Mouse (Mus musculus) heart, postnatal 0 days (tissue): Measurements from ENCODE around the gene Anks1b. TPM values are rescaled to one million over a fixed set of nuclear protein-coding genes. Genes with fewer than 3 reads are reported as not detected.

Experiments used
- ATAC-seq: fragments of 200-750 bp; cut with Nextera tagmentation; 2 replicates; pipeline ENCODE4 v1.8.0; 2017; ENCODE audit warnings: low read depth, moderate number of reproducible peaks, moderate library complexity; ENCODE audit not compliant: insufficient read depth
- DNase-seq: peaks from one replicate; pipeline ENCODE4 v3.0.0-alpha.2; 2016; ENCODE audit warnings: low spot score
- H3K27ac ChIP-seq: fragments of 300-500 bp; sonication (generic); 2 replicates; pipeline ENCODE4 v1.5.1; 2014; ENCODE audit warnings: low read depth, mild to moderate bottlenecking
- H3K27me3 ChIP-seq: fragments of 300-500 bp; sonication (generic); 2 replicates; pipeline ENCODE4 v1.6.1; 2014; ENCODE audit warnings: low read length, mixed read lengths; ENCODE audit not compliant: control insufficient read depth, insufficient read depth
- H3K36me3 ChIP-seq: fragments of 300-500 bp; sonication (generic); replicated peaks from 2 replicates; pipeline ENCODE4 v1.6.1; 2014; ENCODE audit warnings: low read length, mixed read lengths; ENCODE audit not compliant: control insufficient read depth, insufficient read depth
- H3K4me1 ChIP-seq: fragments of 300-500 bp; sonication (generic); 2 replicates; pipeline ENCODE4 v1.6.1; 2014; ENCODE audit warnings: antibody characterized with exemption; ENCODE audit not compliant: control insufficient read depth, insufficient read depth
- H3K4me2 ChIP-seq: fragments of 300-500 bp; sonication (generic); 2 replicates; pipeline ENCODE4 v1.6.1; 2014; ENCODE audit warnings: low read depth, mild to moderate bottlenecking, low read length, moderate library complexity
- H3K4me3 ChIP-seq: fragments of 300-500 bp; sonication (generic); 2 replicates; pipeline ENCODE4 v1.5.1; 2014; ENCODE audit warnings: low read depth, low read length
- H3K9ac ChIP-seq: fragments of 300-500 bp; sonication (generic); replicated peaks from 2 replicates; pipeline ENCODE4 v1.6.1; 2014; ENCODE audit warnings: low read depth, low read length, mixed read lengths
- H3K9me3 ChIP-seq: fragments of 300-500 bp; sonication (generic); replicated peaks from 2 replicates; pipeline ENCODE4 v1.6.1; 2016; ENCODE audit warnings: low read length; ENCODE audit not compliant: control insufficient read depth
- CTCF ChIP-seq: IDR thresholded peaks from 2 replicates; pipeline ENCODE4 v1.5.1; 2016; ENCODE audit warnings: antibody characterized with exemption, control low read depth, low read depth
- EP300 ChIP-seq: IDR thresholded peaks from 2 replicates; pipeline ENCODE4 v1.6.1; 2016; ENCODE audit warnings: antibody characterized with exemption, low read depth
- WGBS: fragments of 180-500 bp; shearing (Covaris S2); extraction: QIAGEN DNeasy Blood & Tissue Kit; methylation state at CpG from one replicate; pipeline ENCODE4 v1.1.7; 2014; 5-methylcytosine and 5-hydroxymethylcytosine counted together
- polyA plus RNA-seq: library from polyadenylated mRNA; unstranded; fragments of >200 nt; fragmentation: Nextera tagmentation; extraction: Ambion mirVana; gene quantifications from 2 replicates; pipeline ENCODE4 v1.2.1, GENCODE M21; 2015
- total RNA-seq: library from RNA; depleted of rRNA; stranded (reverse); fragments of >200 nt; gene quantifications from 2 replicates; pipeline ENCODE4 v1.2.3, GENCODE M21; 2014; ENCODE audit warnings: low replicate concordance

Gene Anks1b
- total and polyA plus RNA-seq, 2 experiments from 2014 or later: 0.26 TPM; not detected in 1

- Histone ChIP-seq H3K9me3 (no peaks in the 10 kb centered on the region), H3K4me2 (no peak overlapping the region), H3K9ac (no peak overlapping the region), H3K27me3 (no peaks in the 10 kb centered on the region), H3K4me1 (no peaks in the 10 kb centered on the region), H3K27ac (no peak overlapping the region), H3K4me3 (no peak overlapping the region), H3K36me3 (no peaks in the 10 kb centered on the region)
- ATAC-seq: no peak
- DNase-seq: no peak
- WGBS: 70% methylated on average over 4 of the region's 4 CpGs
- TF ChIP-seq EP300: no peak
- no peak for TF ChIP-seq CTCF
These were observed 621.7 kb downstream of the Anks1b start for GRCm38 (mm10) chr10:90494981-90495516.

GRCm38 (mm10) chr10:90507561-90507960 is 634.3 kb downstream of the Anks1b start:
- ATAC-seq: no peak
- no peak for TF ChIP-seq EP300
- TF ChIP-seq CTCF: no peak
- no peak overlapping the region for H3K4me2 ChIP-seq

GRCm38 (mm10) chr10:90512801-90513200 is 639.5 kb downstream of the Anks1b start:
- H3K27me3 ChIP-seq: no peaks in the 10 kb centered on the region
- no peak overlapping the region for H3K9ac ChIP-seq
- H3K4me3 ChIP-seq: no peak overlapping the region
- no peak for TF ChIP-seq CTCF
- no peak for TF ChIP-seq EP300
- 86% methylated on average over 9 of the region's 9 CpGs for WGBS
- H3K36me3 ChIP-seq: no peaks in the 10 kb centered on the region
- no peak for ATAC-seq
- DNase-seq: no peak
- H3K9me3 ChIP-seq: no peaks in the 10 kb centered on the region
- no peak overlapping the region for H3K4me2 ChIP-seq
- no peaks in the 10 kb centered on the region for H3K4me1 ChIP-seq
- H3K27ac ChIP-seq: no peak overlapping the region

More at GRCm38 (mm10) chr10:90507561-90507960, 634.3 kb downstream of the Anks1b start:
- H3K4me1 ChIP-seq: no peaks in the 10 kb centered on the region
- H3K9ac ChIP-seq: no peak overlapping the region
- no peaks in the 10 kb centered on the region for H3K9me3 ChIP-seq
- H3K27me3 ChIP-seq: no peaks in the 10 kb centered on the region
- H3K4me3 ChIP-seq: no peak overlapping the region
- 53% methylated on average over 1 of the region's 1 CpGs for WGBS
- no peak for DNase-seq
- H3K27ac ChIP-seq: no peak overlapping the region
- no peaks in the 10 kb centered on the region for H3K36me3 ChIP-seq

- WGBS: 43% methylated on average over 1 of the region's 1 CpGs
- Histone ChIP-seq H3K27ac (no peak overlapping the region), H3K9me3 (no peaks in the 10 kb centered on the region), H3K4me2 (no peak overlapping the region), H3K36me3 (no peaks in the 10 kb centered on the region), H3K9ac (no peak overlapping the region), H3K4me3 (no peak overlapping the region), H3K4me1 (no peaks in the 10 kb centered on the region), H3K27me3 (no peaks in the 10 kb centered on the region)
- no peak for DNase-seq
- no peak for TF ChIP-seq EP300
- TF ChIP-seq CTCF: no peak
- ATAC-seq: no peak
These were observed 658.5 kb downstream of the Anks1b start for GRCm38 (mm10) chr10:90531813-90532212.

- no peaks in the 10 kb centered on the region for H3K36me3 ChIP-seq
- no peaks in the 10 kb centered on the region for H3K4me1 ChIP-seq
- no peaks in the 10 kb centered on the region for H3K27me3 ChIP-seq
- DNase-seq (no peak), ATAC-seq (no peak)
- H3K4me2 ChIP-seq: no peak overlapping the region
- no peak overlapping the region for H3K27ac ChIP-seq
- no peak overlapping the region for H3K4me3 ChIP-seq
- WGBS: 91% methylated on average over 2 of the region's 2 CpGs
- H3K9ac ChIP-seq: no peak overlapping the region
- no peaks in the 10 kb centered on the region for H3K9me3 ChIP-seq
- TF ChIP-seq CTCF: no peak
- TF ChIP-seq EP300: no peak
These were observed 662.1 kb downstream of the Anks1b start for GRCm38 (mm10) chr10:90535370-90535769.

- no peak overlapping the region for H3K9ac ChIP-seq
- H3K4me2 ChIP-seq: no peak overlapping the region
- H3K4me1 ChIP-seq: no peaks in the 10 kb centered on the region
- H3K27ac ChIP-seq: no peak overlapping the region
- H3K4me3 ChIP-seq: no peak overlapping the region
- WGBS: 30% methylated on average over 3 of the region's 3 CpGs
- no peak for DNase-seq
- no peak for TF ChIP-seq CTCF
- TF ChIP-seq EP300: no peak
- H3K27me3 ChIP-seq: no peaks in the 10 kb centered on the region
- ATAC-seq: no peak
- H3K36me3 ChIP-seq: no peaks in the 10 kb centered on the region
- H3K9me3 ChIP-seq: no peaks in the 10 kb centered on the region
These were observed 673.3 kb downstream of the Anks1b start for GRCm38 (mm10) chr10:90546635-90547034.
